Mouse (Mus musculus): ENCODE results near the gene Ntrk3. TPM values are rescaled to one million over a fixed set of nuclear protein-coding genes. Genes with fewer than 3 reads are reported as not detected.

The Ntrk3 gene
- polyA plus RNA-seq, 1 experiment = 7.7 TPM

- Histone ChIP-seq H3K27me3 (ENCODE audit: control insufficient read depth, insufficient read depth, low read length) (no peaks in the 10 kb centered on the region), H3K4me3 (ENCODE audit: control insufficient read depth, low read depth, low read length) (no peak overlapping the region), H3K36me3 (ENCODE audit: control insufficient read depth, insufficient read depth, low read length) (no peaks in the 10 kb centered on the region), H3K27ac (ENCODE audit: control insufficient read depth, insufficient read depth, low read depth, low read length) (no peak overlapping the region), H3K4me1 (ENCODE audit: control insufficient read depth, insufficient read depth, low read length) (no peaks in the 10 kb centered on the region)
- TF ChIP-seq CTCF (IDR thresholded peaks at IDR 0.05; ENCODE audit: control insufficient read depth, insufficient read depth, insufficient replicate concordance, low read depth, low read length) = no peak
- TF ChIP-seq POLR2A (IDR thresholded peaks at IDR 0.05; ENCODE audit: control insufficient read depth, low read depth, low read length) = no peak
Measured at GRCm38 (mm10) chr7:78412172-78412571, 325.6 kb downstream of the Ntrk3 start.

DNA sequence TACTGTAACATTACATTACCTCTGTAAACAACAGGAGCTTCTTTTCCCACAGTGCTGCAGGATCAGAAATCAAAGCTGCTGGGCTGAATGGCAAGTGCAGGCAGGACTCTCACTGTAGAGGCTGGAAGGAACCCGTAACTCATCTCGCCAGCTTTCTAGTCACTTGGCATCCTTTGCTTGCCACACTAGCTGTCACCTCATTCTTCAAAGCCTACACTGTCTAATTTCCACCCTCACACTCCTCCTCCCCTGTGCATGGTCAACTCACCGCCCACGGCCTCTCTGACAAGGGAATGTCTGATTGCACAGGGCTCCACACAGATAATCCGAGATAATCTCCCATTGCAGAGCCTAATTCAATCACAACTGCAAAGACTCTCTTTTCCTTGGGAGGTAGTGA lies 327.8 kb downstream of the Ntrk3 start:
- TF ChIP-seq POLR2A (IDR thresholded peaks at IDR 0.05; ENCODE audit: control insufficient read depth, low read depth, low read length) (no peak), CTCF (IDR thresholded peaks at IDR 0.05; ENCODE audit: control insufficient read depth, insufficient read depth, insufficient replicate concordance, low read depth, low read length) (no peak)
- H3K4me3 ChIP-seq (ENCODE audit: control insufficient read depth, low read depth, low read length) = no peak overlapping the region
- no peaks in the 10 kb centered on the region for H3K36me3 ChIP-seq (ENCODE audit: control insufficient read depth, insufficient read depth, low read length)
- H3K4me1 ChIP-seq (ENCODE audit: control insufficient read depth, insufficient read depth, low read length) = no peaks in the 10 kb centered on the region
- no peak overlapping the region for H3K27ac ChIP-seq (ENCODE audit: control insufficient read depth, insufficient read depth, low read depth, low read length)
- H3K27me3 ChIP-seq (ENCODE audit: control insufficient read depth, insufficient read depth, low read length) = no peaks in the 10 kb centered on the region

DNA sequence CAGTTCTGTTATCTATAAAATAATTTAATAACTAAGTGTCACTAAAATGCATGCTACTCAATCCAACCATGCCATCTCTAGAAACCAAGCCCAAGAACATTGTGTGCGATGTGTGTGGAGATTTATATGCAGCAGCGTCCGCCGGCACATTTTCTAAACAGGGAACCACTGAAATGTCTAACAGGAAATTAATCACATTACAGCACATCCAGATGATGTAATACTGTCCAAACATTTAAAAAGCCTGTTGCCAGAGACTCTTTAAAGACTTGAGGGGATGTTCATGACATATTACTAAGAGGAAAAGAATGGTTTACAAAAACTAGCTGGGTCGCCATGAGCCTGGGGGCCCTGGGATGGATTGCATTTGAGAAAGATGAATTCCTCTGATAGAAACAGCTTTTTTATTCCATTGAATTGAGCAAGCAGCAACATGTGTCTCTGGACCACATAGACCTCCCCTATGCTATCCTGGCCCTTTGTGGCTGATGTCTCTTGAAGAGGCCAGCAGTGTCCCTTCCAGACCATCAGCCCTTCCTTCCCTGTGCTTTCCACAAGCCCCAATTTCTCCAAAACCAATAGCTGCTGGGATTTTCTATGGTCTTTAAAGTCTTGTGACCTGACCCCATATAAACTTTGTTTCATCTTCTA lies 331.0 kb downstream of the Ntrk3 start:
- H3K36me3 ChIP-seq (ENCODE audit: control insufficient read depth, insufficient read depth, low read length) = no peaks in the 10 kb centered on the region
- H3K4me1 ChIP-seq (ENCODE audit: control insufficient read depth, insufficient read depth, low read length) = no peaks in the 10 kb centered on the region
- no peak overlapping the region for H3K4me3 ChIP-seq (ENCODE audit: control insufficient read depth, low read depth, low read length)
- H3K27ac ChIP-seq (ENCODE audit: control insufficient read depth, insufficient read depth, low read depth, low read length) = no peak overlapping the region
- no peak for TF ChIP-seq POLR2A (IDR thresholded peaks at IDR 0.05; ENCODE audit: control insufficient read depth, low read depth, low read length)
- no peak for TF ChIP-seq CTCF (IDR thresholded peaks at IDR 0.05; ENCODE audit: control insufficient read depth, insufficient read depth, insufficient replicate concordance, low read depth, low read length)
- H3K27me3 ChIP-seq (ENCODE audit: control insufficient read depth, insufficient read depth, low read length) = no peaks in the 10 kb centered on the region

GRCm38 (mm10) chr7:78404481-78404880 lies 333.3 kb downstream of the Ntrk3 start:
- no peaks in the 10 kb centered on the region for H3K27me3 ChIP-seq (ENCODE audit: control insufficient read depth, insufficient read depth, low read length)
- no peak overlapping the region for H3K4me3 ChIP-seq (ENCODE audit: control insufficient read depth, low read depth, low read length)
- no peaks in the 10 kb centered on the region for H3K36me3 ChIP-seq (ENCODE audit: control insufficient read depth, insufficient read depth, low read length)
- H3K27ac ChIP-seq (ENCODE audit: control insufficient read depth, insufficient read depth, low read depth, low read length) = no peak overlapping the region
- TF ChIP-seq POLR2A (IDR thresholded peaks at IDR 0.05; ENCODE audit: control insufficient read depth, low read depth, low read length) (no peak), CTCF (IDR thresholded peaks at IDR 0.05; ENCODE audit: control insufficient read depth, insufficient read depth, insufficient replicate concordance, low read depth, low read length) (no peak)
- no peaks in the 10 kb centered on the region for H3K4me1 ChIP-seq (ENCODE audit: control insufficient read depth, insufficient read depth, low read length)

- Histone ChIP-seq H3K27ac (ENCODE audit: control insufficient read depth, insufficient read depth, low read depth, low read length) (no peak overlapping the region), H3K36me3 (ENCODE audit: control insufficient read depth, insufficient read depth, low read length) (no peaks in the 10 kb centered on the region), H3K27me3 (ENCODE audit: control insufficient read depth, insufficient read depth, low read length) (no peaks in the 10 kb centered on the region), H3K4me3 (ENCODE audit: control insufficient read depth, low read depth, low read length) (no peak overlapping the region), H3K4me1 (ENCODE audit: control insufficient read depth, insufficient read depth, low read length) (no peaks in the 10 kb centered on the region)
- TF ChIP-seq CTCF (IDR thresholded peaks at IDR 0.05; ENCODE audit: control insufficient read depth, insufficient read depth, insufficient replicate concordance, low read depth, low read length) (no peak), POLR2A (IDR thresholded peaks at IDR 0.05; ENCODE audit: control insufficient read depth, low read depth, low read length) (no peak)
Measured at GRCm38 (mm10) chr7:78402495-78402894, 335.3 kb downstream of the Ntrk3 start.

- no peak overlapping the region for H3K27ac ChIP-seq (ENCODE audit: control insufficient read depth, insufficient read depth, low read depth, low read length)
- H3K4me3 ChIP-seq (ENCODE audit: control insufficient read depth, low read depth, low read length) = no peak overlapping the region
- H3K4me1 ChIP-seq (ENCODE audit: control insufficient read depth, insufficient read depth, low read length) = no peaks in the 10 kb centered on the region
- H3K36me3 ChIP-seq (ENCODE audit: control insufficient read depth, insufficient read depth, low read length) = no peaks in the 10 kb centered on the region
- TF ChIP-seq POLR2A (IDR thresholded peaks at IDR 0.05; ENCODE audit: control insufficient read depth, low read depth, low read length) = no peak
- TF ChIP-seq CTCF (IDR thresholded peaks at IDR 0.05; ENCODE audit: control insufficient read depth, insufficient read depth, insufficient replicate concordance, low read depth, low read length) = no peak
- H3K27me3 ChIP-seq (ENCODE audit: control insufficient read depth, insufficient read depth, low read length) = no peaks in the 10 kb centered on the region
Measured at GRCm38 (mm10) chr7:78400219-78400618, 337.6 kb downstream of the Ntrk3 start.

GRCm38 (mm10) chr7:78398377-78398776 lies 339.4 kb downstream of the Ntrk3 start:
- no peak for TF ChIP-seq POLR2A (IDR thresholded peaks at IDR 0.05; ENCODE audit: control insufficient read depth, low read depth, low read length)
- no peak for TF ChIP-seq CTCF (IDR thresholded peaks at IDR 0.05; ENCODE audit: control insufficient read depth, insufficient read depth, insufficient replicate concordance, low read depth, low read length)
- H3K27ac ChIP-seq (ENCODE audit: control insufficient read depth, insufficient read depth, low read depth, low read length) = no peak overlapping the region
- H3K4me1 ChIP-seq (ENCODE audit: control insufficient read depth, insufficient read depth, low read length) = no peaks in the 10 kb centered on the region
- H3K27me3 ChIP-seq (ENCODE audit: control insufficient read depth, insufficient read depth, low read length) = no peaks in the 10 kb centered on the region
- no peak overlapping the region for H3K4me3 ChIP-seq (ENCODE audit: control insufficient read depth, low read depth, low read length)
- H3K36me3 ChIP-seq (ENCODE audit: control insufficient read depth, insufficient read depth, low read length) = no peaks in the 10 kb centered on the region

All from testis, adult 2 months (tissue).